Mouse (Mus musculus) megakaryocyte-erythroid progenitor cell, adult 5-6 weeks (primary cell): ENCODE results near the gene Polg. TPM values are rescaled to one million over a fixed set of nuclear protein-coding genes. Genes with fewer than 3 reads are reported as not detected.

Experiments used
- total RNA-seq, 2 experiments: library from RNA; stranded (forward) in 1 of 2; stranded (reverse) in 1 of 2; fragments of 200-1000, 215-1000 nt in 1 of 2; fragments of >200 nt in 1 of 2; fragmentation: Nextera tagmentation in 1 of 2; gene quantifications; 2 replicates each; pipeline ENCODE4 v1.2.3; 2014 to 2017

Gene Polg
- total RNA-seq, 2 experiments from 2014 or later, result 41.8 to 90.7 TPM

Other genes with a start within 250 kb of the Polg start
- gene Abhd2, start 193.2 kb downstream of the Polg start, total RNA-seq (2014; fragmentation: Nextera tagmentation), result 23.6 and 25.4 TPM in 2 replicates
- 13.0 and 13.9 TPM in 2 replicates for gene Abhd2, start 193.2 kb downstream of the Polg start, total RNA-seq (2017)
- gene Rlbp1, start 79.3 kb downstream of the Polg start, total RNA-seq (2014; fragmentation: Nextera tagmentation), result 1.9 TPM in 1 of 2 replicates, not detected in the other
- gene Rlbp1, start 79.3 kb downstream of the Polg start, total RNA-seq (2017), result not detected in 2 replicates
- 19.0 and 19.5 TPM in 2 replicates for gene Fanci, start 74.4 kb downstream of the Polg start, total RNA-seq (2014; fragmentation: Nextera tagmentation)
- gene Fanci, start 74.4 kb downstream of the Polg start, total RNA-seq (2017), result 25.3 and 25.6 TPM in 2 replicates
- not detected in 2 replicates for gene Rhcg, start 151.3 kb upstream of the Polg start, total RNA-seq (2014; fragmentation: Nextera tagmentation)
- gene Rhcg, start 151.3 kb upstream of the Polg start, total RNA-seq (2017), result not detected in 2 replicates
- gene Ticrr, start 193.8 kb upstream of the Polg start, total RNA-seq (2014; fragmentation: Nextera tagmentation), result 29.0 and 29.8 TPM in 2 replicates
- gene Ticrr, start 193.8 kb upstream of the Polg start, total RNA-seq (2017), result 12.2 and 16.8 TPM in 2 replicates
- gene Kif7, start 249.4 kb upstream of the Polg start, total RNA-seq (2014; fragmentation: Nextera tagmentation), result 0.28 and 0.79 TPM in 2 replicates
- gene Kif7, start 249.4 kb upstream of the Polg start, total RNA-seq (2017), result 1.8 and 2.5 TPM in 2 replicates